Mouse (Mus musculus) induced T-regulatory cell, adult 2 months (primary cell): ENCODE measurements at regions not wholly inside any gene's neighbourhood (a gene's known extent, or its start where the extent isn't known, plus 50 kb on each side); places are given as distances from the start of the nearest gene placed in this dataset.

Source experiments
- DNase-seq: peaks from one replicate; pipeline ENCODE4 v3.0.0-alpha.2; 2012; ENCODE audit warnings: low read depth

- DNase-seq: no peak
Observed at GRCm38 (mm10) chr3:52802324-52802723, 214.7 kb downstream of the Cog6 start.

- DNase-seq: peak; percentile 57
Observed at GRCm38 (mm10) chr3:52801446-52801845, 215.6 kb downstream of the Cog6 start.

GRCm38 (mm10) chr3:52800673-52801072 is 216.4 kb downstream of the Cog6 start:
- DNase-seq: peak; percentile 75

- peak; percentile 61 for DNase-seq
Observed at GRCm38 (mm10) chr3:52797801-52798200, 219.2 kb downstream of the Cog6 start.

GRCm38 (mm10) chr3:52797164-52797563 is 219.9 kb downstream of the Cog6 start:
- DNase-seq: no peak

GRCm38 (mm10) chr3:52794218-52794617 is 222.8 kb downstream of the Cog6 start:
- DNase-seq: no peak

GRCm38 (mm10) chr3:52792801-52793200 is 224.2 kb downstream of the Cog6 start:
- no peak for DNase-seq

GRCm38 (mm10) chr3:52792121-52792520 is 224.9 kb downstream of the Cog6 start:
- DNase-seq: no peak

- peak; percentile 89 for DNase-seq
Observed at GRCm38 (mm10) chr3:52790942-52791341, 226.1 kb downstream of the Cog6 start.

GRCm38 (mm10) chr3:52787964-52788760 is 228.9 kb downstream of the Cog6 start:
- DNase-seq: no peak

GRCm38 (mm10) chr3:52785595-52785994 is 231.4 kb downstream of the Cog6 start:
- DNase-seq: no peak

- DNase-seq: peak; percentile 64
Observed at GRCm38 (mm10) chr3:52784476-52784875, 232.6 kb downstream of the Cog6 start.

- DNase-seq: no peak
Observed at GRCm38 (mm10) chr3:52782576-52782975, 234.5 kb downstream of the Cog6 start.

- no peak for DNase-seq
Observed at GRCm38 (mm10) chr3:52781521-52781920, 235.5 kb downstream of the Cog6 start.

GRCm38 (mm10) chr3:52780356-52780755 is 236.7 kb downstream of the Cog6 start:
- DNase-seq: no peak

- DNase-seq: no peak
Observed at GRCm38 (mm10) chr3:52775875-52776274, 241.2 kb downstream of the Cog6 start.

GRCm38 (mm10) chr3:52775156-52775555 is 241.9 kb downstream of the Cog6 start:
- DNase-seq: no peak

- no peak for DNase-seq
Observed at GRCm38 (mm10) chr3:52774734-52775133, 242.3 kb downstream of the Cog6 start.

- no peak for DNase-seq
Observed at GRCm38 (mm10) chr3:52767276-52767675, 249.8 kb downstream of the Cog6 start.

- DNase-seq: no peak
Observed at GRCm38 (mm10) chr3:52766841-52767240, 250.2 kb downstream of the Cog6 start.

GRCm38 (mm10) chr3:52764166-52764565 is 252.9 kb downstream of the Cog6 start:
- no peak for DNase-seq

GRCm38 (mm10) chr3:52763660-52764059 is 253.4 kb downstream of the Cog6 start:
- no peak for DNase-seq

- no peak for DNase-seq
Observed at GRCm38 (mm10) chr3:52762549-52762948, 254.5 kb downstream of the Cog6 start.

GRCm38 (mm10) chr3:52759846-52760245 is 257.2 kb downstream of the Cog6 start:
- DNase-seq: no peak
